ENCODE assay signal across 22 mouse cellular contexts in the genomic region with DNA sequence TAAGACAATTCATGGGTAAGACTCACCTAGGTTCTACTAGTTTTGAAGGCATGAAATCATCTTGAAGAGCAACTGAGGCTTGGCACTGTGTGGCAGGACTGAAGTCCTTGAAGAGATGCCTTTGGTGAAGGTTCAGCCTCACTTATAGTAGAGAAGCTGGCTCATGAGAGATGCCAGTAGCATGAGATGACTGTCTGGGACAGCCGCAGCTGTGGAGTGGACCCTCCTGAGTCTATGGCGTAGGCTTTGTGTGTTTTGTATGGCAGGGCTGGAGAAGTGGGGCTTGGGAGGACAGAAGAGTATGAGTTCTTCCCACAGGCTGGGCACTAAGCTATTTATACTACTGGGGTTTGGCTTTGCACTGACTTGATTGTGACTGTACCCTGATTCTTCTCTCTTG. TPM values are rescaled to one million over a fixed set of nuclear protein-coding genes. Genes with fewer than 3 reads are reported as not detected.
"Had no signal": no experiment of that assay in that cellular context is flagged by ENCODE, and none has a peak within 500 bp of the region (broad histone marks: within the 10 kb centered on the region; RNA-seq: fewer than 3 reads in every experiment).

No protein-coding gene starts in this region.

- H3K4me2 ChIP-seq: neural tube, embryonic 13.5 days; neural tube, embryonic 15.5 days; stomach, embryonic 15.5 days had no signal

- H3K27ac ChIP-seq: neural tube, embryonic 13.5 days; neural tube, embryonic 15.5 days; stomach, embryonic 15.5 days; stomach, postnatal 0 days had no signal

- H3K4me3 ChIP-seq: neural tube, embryonic 13.5 days; neural tube, embryonic 15.5 days; stomach, embryonic 15.5 days had no signal

- H3K9me3 ChIP-seq: neural tube, embryonic 15.5 days; stomach, embryonic 15.5 days had no signal

- H3K9ac ChIP-seq: neural tube, embryonic 13.5 days; neural tube, embryonic 15.5 days; stomach, embryonic 15.5 days had no signal

- H3K36me3 ChIP-seq: neural tube, embryonic 13.5 days; neural tube, embryonic 15.5 days; stomach, embryonic 15.5 days had no signal

- DNase-seq: retina, postnatal 1 day; right cerebral cortex, adult 18-20 months; right cerebral cortex, postnatal 14 days; right cerebral cortex, postnatal 25 days; right cerebral cortex, postnatal 4 days; spleen, adult 18-20 months; thymus, adult 18-20 months; thymus, adult 2 months; thymus, postnatal 14 days; thymus, postnatal 25 days; thymus, postnatal 36 days; thymus, postnatal 4 days had no signal

RNA-seq across cellular contexts. Expression of gene Ascl1, which starts 3.6 kb away (rescaled TPM):
- total RNA-seq: neutrophil, adult 5-6 weeks had no signal
- polyA plus RNA-seq: spleen, adult 2 months; testis, adult 2 months had no signal

RNA-seq across cellular contexts. Expression of gene Pah, which starts 24.5 kb away (rescaled TPM):
- total RNA-seq: neutrophil, adult 5-6 weeks had no signal
- polyA plus RNA-seq: neural tube, embryonic 13.5 days; neural tube, embryonic 14.5 days; neural tube, embryonic 15.5 days; small intestine, adult 2 months; urinary bladder, adult 2 months had no signal
